8 mouse cellular contexts compared by ENCODE assay signal in the genomic region with DNA sequence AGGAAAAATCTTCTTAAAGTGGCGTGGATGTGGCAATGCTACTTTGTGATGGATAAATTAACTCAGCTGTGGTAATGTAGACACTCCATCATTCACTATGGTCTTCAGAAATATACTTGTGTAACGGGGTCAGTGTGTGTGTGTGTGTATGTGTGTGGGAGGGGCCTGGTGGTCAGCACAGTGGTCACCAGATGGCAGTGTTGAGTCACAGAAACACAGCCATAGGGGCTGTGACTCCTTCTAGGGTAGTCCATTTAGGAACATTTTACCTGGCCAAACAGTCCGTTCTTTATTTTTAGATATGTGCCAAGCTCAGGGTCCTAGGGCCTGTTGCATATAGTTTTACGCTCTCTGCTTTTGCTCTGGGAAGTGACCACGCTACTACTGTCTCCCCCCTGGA.
DNase-seq lines count a peak whose midpoint lies in the region; ATAC-seq lines count a peak whose summit lies in the region.

No protein-coding gene starts in this region.

- peak; percentile 17 to 54 for DNase-seq in heart, postnatal 10 days
- no peak for DNase-seq in heart, postnatal 25 days (ENCODE audit: low spot score)
- DNase-seq in thymus, postnatal 0 days (ENCODE audit: low spot score) = peak; percentile 3
- no peak for DNase-seq in thymus, postnatal 36 days
- DNase-seq in embryo, embryonic 10.5 days (ENCODE audit: low spot score) = peak; percentile 69
- DNase-seq in layer of hippocampus, postnatal 14 days (ENCODE audit: low spot score in 2 of 2) = peak; percentile 6 to 7
- no peak for DNase-seq in spleen, adult 12 weeks (ENCODE audit: low spot score)

- ATAC-seq in activated CD4-positive, CD25-positive, alpha-beta regulatory T cell, adult 4 months = no peak

- intact Hi-C loops in heart, postnatal 10 days (cut with DNase I) = no loop called here
- intact Hi-C loops in heart, postnatal 25 days (cut with DNase I) = no loop called here

Comparison
In these comparisons a context has a peak if more than half of its experiments do, and no peak if none do; other contexts are left out.
1. DNase-seq: peak in heart, postnatal 10 days (2 of 2), thymus, postnatal 0 days (single experiment), embryo, embryonic 10.5 days (single experiment) and layer of hippocampus, postnatal 14 days (2 of 2); none in heart, postnatal 25 days (single experiment), thymus, postnatal 36 days (0 of 2) and spleen, adult 12 weeks (single experiment).